Comparison of ENCODE assay signal across 14 mouse cellular contexts in genomic region chr2:112222607-112223006, GRCm38 (mm10). TPM values are rescaled to one million over a fixed set of nuclear protein-coding genes. Genes with fewer than 3 reads are reported as not detected.
"Had no signal": no experiment of that assay in that cellular context is flagged by ENCODE, and none has a peak within 500 bp of the region (broad histone marks: within the 10 kb centered on the region; RNA-seq: fewer than 3 reads in every experiment).

No protein-coding gene starts in this region.

- H3K4me3 ChIP-seq: limb, embryonic 13.5 days; myocyte; neural tube, embryonic 12.5 days; stomach, embryonic 15.5 days had no signal

- H3K27ac ChIP-seq: limb, embryonic 13.5 days; liver, embryonic 14.5 days; neural tube, embryonic 12.5 days; stomach, embryonic 15.5 days had no signal

- DNase-seq: kidney, postnatal 10 days; kidney, postnatal 4 days; lung, adult 18-20 months; midbrain, embryonic 14.5 days had no signal

- H3K9ac ChIP-seq: limb, embryonic 13.5 days; liver, embryonic 14.5 days; neural tube, embryonic 12.5 days; stomach, embryonic 15.5 days had no signal

- H3K4me1 ChIP-seq: limb, embryonic 13.5 days; neural tube, embryonic 12.5 days; stomach, embryonic 15.5 days had no signal

- H3K36me3 ChIP-seq: limb, embryonic 13.5 days; neural tube, embryonic 12.5 days; stomach, embryonic 15.5 days had no signal

- H3K9me3 ChIP-seq: limb, embryonic 13.5 days; neural tube, embryonic 12.5 days; stomach, embryonic 15.5 days had no signal

- H3K27me3 ChIP-seq: limb, embryonic 13.5 days; neural tube, embryonic 12.5 days; stomach, embryonic 15.5 days had no signal

RNA-seq across cellular contexts. Expression of gene Nutm1, which starts 36.5 kb away (rescaled TPM):
- total RNA-seq: layer of hippocampus, adult 8-10 months; liver, adult 2 months; neutrophil, adult 5-6 weeks had no signal
- polyA plus RNA-seq: limb, embryonic 13.5 days; liver, adult 2 months; liver, embryonic 14.5 days; lung, embryonic 16.5 days; myocyte; neural tube, embryonic 12.5 days had no signal

RNA-seq across cellular contexts. Expression of gene Gm21985, which starts 43.5 kb away (rescaled TPM):
- total RNA-seq: liver, adult 2 months; neutrophil, adult 5-6 weeks had no signal
- polyA plus RNA-seq: kidney, embryonic 14.5 days; limb, embryonic 13.5 days; liver, adult 2 months; liver, embryonic 14.5 days; lung, embryonic 16.5 days; midbrain, embryonic 14.5 days; myocyte; neural tube, embryonic 12.5 days; stomach, embryonic 15.5 days had no signal
